In genomic region chr15:87097206-87097605, GRCm38 (mm10) we compare ENCODE assay signal across 15 mouse cellular contexts.
A peak's percentile ranks its signal among the peaks of the same experiment; 100 is the strongest.
DNase-seq lines count a peak whose midpoint lies in the region.
"Had no signal": no experiment of that assay in that cellular context is flagged by ENCODE, and none has a peak within 500 bp of the region (broad histone marks: within the 10 kb centered on the region; RNA-seq: fewer than 3 reads in every experiment).

No protein-coding gene starts in this region.

- DNase-seq in Muller cell, postnatal 12 days (ENCODE audit: inconsistent ontology term): peak; percentile 90
- DNase-seq in retina, embryonic 14.5 days (ENCODE audit: low spot score): peak; percentile 13
- DNase-seq in retina, postnatal 7 days (ENCODE audit: low read depth, low spot score): peak; percentile 8
- DNase-seq in adrenal gland, adult 8-10 months: no peak
- no peak for DNase-seq in spleen, adult 18-20 months
- DNase-seq: adrenal gland, adult 2 months; adrenal gland, postnatal 14 days; adrenal gland, postnatal 36 days; B cell, adult 2 months; cerebellum, adult 11 months; cerebellum, adult 18-20 months; cerebellum, adult 8-10 months; cerebellum, postnatal 10 days; cerebellum, postnatal 25 days; forebrain, postnatal 0 days had no signal

Comparison
In these comparisons a context has a peak if more than half of its experiments do, and no peak if none do; other contexts are left out.
1. DNase-seq: peak in Muller cell, postnatal 12 days (single experiment), retina, embryonic 14.5 days (single experiment) and retina, postnatal 7 days (single experiment); none in adrenal gland, adult 8-10 months (single experiment) and spleen, adult 18-20 months (0 of 2).